Mouse (Mus musculus): ENCODE results near the gene Etl4. TPM values are rescaled to one million over a fixed set of nuclear protein-coding genes. Genes with fewer than 3 reads are reported as not detected.
"Not testable (repeated sequence)": the region's sequence is repeated elsewhere in the genome, so short reads cannot be mapped to it uniquely, and the experiment has no call there.

Etl4 gene
- total and polyA plus RNA-seq, 2 experiments: 3.5 to 5.5 TPM

GRCm38 (mm10) chr2:20672803-20673603, 763.4 kb downstream of the Etl4 start:
- no peak overlapping the region for H3K4me3 ChIP-seq (ENCODE audit: insufficient read depth, low read depth, low read length)
- H3K4me1 ChIP-seq (ENCODE audit: control insufficient read depth, insufficient read depth, low read length): peaks cover 5% of the 10 kb centered on the region; the same call in 1 of the 2 replicates
- H3K27me3 ChIP-seq (ENCODE audit: control insufficient read depth, insufficient read depth, low read length): no peaks in the 10 kb centered on the region
- TF ChIP-seq CTCF (IDR thresholded peaks at IDR 0.05; ENCODE audit: low read depth, low read length) (peak; percentile 71), POLR2A (IDR thresholded peaks at IDR 0.05; ENCODE audit: extremely low read depth, insufficient read depth, low read length) (no peak)
- no peaks in the 10 kb centered on the region for H3K79me2 ChIP-seq (ENCODE audit: control insufficient read depth, insufficient read depth, low read length)
- H3K27ac ChIP-seq (replicated peaks; ENCODE audit: insufficient read depth, low read depth, low read length): no peak overlapping the region
- peak; percentile 69 for DNase-seq (ENCODE audit: extremely low read depth, low read depth, low spot score)
- no peak overlapping the region for H3K9ac ChIP-seq (ENCODE audit: low read depth, low read length)
- WGBS: 53% methylated on average over 9 of the region's 9 CpGs
- H3K36me3 ChIP-seq (ENCODE audit: control insufficient read depth, insufficient read depth, low read length): no peaks in the 10 kb centered on the region

DNA sequence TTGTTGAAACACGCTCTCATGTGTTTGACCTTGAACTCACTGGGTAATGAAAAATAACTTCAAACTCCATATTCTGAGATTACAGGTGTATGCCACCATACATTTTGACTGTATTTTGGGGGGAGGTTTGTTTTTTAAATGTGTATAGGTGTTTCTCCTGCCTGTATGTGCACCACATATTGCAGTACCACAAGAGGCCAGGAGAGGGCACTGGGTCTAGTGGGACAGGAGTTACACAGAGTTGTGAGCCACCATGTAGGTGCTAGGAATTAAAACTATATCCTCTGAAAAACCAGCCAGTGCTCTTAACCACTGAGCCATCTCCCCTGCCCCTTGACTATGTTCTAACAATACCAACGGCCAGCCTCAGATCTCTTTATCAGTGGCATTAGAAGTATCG, 766.8 kb downstream of the Etl4 start:
- peak; percentile 28; the same call in 1 of the 2 replicates for TF ChIP-seq CTCF (IDR thresholded peaks at IDR 0.05; ENCODE audit: low read depth, low read length)
- TF ChIP-seq POLR2A (IDR thresholded peaks at IDR 0.05; ENCODE audit: extremely low read depth, insufficient read depth, low read length): no peak
- peaks cover 5% of the 10 kb centered on the region; the same call in 1 of the 2 replicates for H3K4me1 ChIP-seq (ENCODE audit: control insufficient read depth, insufficient read depth, low read length)
- no peaks in the 10 kb centered on the region for H3K36me3 ChIP-seq (ENCODE audit: control insufficient read depth, insufficient read depth, low read length)
- no peaks in the 10 kb centered on the region for H3K27me3 ChIP-seq (ENCODE audit: control insufficient read depth, insufficient read depth, low read length)
- no peak overlapping the region for H3K27ac ChIP-seq (replicated peaks; ENCODE audit: insufficient read depth, low read depth, low read length)
- no peak for DNase-seq (ENCODE audit: extremely low read depth, low read depth, low spot score)
- 0 out of 2 replicates have a peak, but pooled peaks cover 2% of the 10 kb centered on the region for H3K79me2 ChIP-seq (ENCODE audit: control insufficient read depth, insufficient read depth, low read length)
- H3K4me3 ChIP-seq (ENCODE audit: insufficient read depth, low read depth, low read length): no peak overlapping the region
- H3K9ac ChIP-seq (ENCODE audit: low read depth, low read length): no peak overlapping the region
- WGBS: 98% methylated on average over 3 of the region's 3 CpGs

DNA sequence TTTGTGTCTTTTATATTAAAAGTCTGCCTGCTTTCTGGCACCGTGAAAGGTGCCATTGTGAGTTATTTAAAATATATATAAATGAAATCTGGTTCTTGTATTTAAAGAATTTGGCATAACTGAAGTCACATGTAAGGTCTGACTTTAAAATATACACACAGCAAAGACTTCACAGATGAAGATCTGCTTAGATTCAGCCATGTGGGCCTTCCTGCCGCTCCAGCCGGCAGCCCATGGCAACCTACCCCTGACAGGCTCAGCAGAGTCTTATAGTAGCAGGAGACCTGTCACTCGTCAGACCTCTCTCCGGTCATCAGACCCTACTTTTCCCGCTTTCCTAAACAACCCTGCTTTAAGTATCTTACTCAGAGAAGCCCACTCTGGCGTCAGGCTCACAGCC, 769.2 kb downstream of the Etl4 start:
- WGBS: 92% methylated on average over 7 of the region's 7 CpGs
- Histone ChIP-seq H3K4me3 (ENCODE audit: insufficient read depth, low read depth, low read length) (no peak overlapping the region), H3K27ac (replicated peaks; ENCODE audit: insufficient read depth, low read depth, low read length) (no peak overlapping the region), H3K27me3 (ENCODE audit: control insufficient read depth, insufficient read depth, low read length) (no peaks in the 10 kb centered on the region), H3K79me2 (ENCODE audit: control insufficient read depth, insufficient read depth, low read length) (peaks cover 2% of the 10 kb centered on the region; the same call in 1 of the 2 replicates), H3K9ac (ENCODE audit: low read depth, low read length) (no peak overlapping the region), H3K4me1 (ENCODE audit: control insufficient read depth, insufficient read depth, low read length) (no peaks in the 10 kb centered on the region), H3K36me3 (ENCODE audit: control insufficient read depth, insufficient read depth, low read length) (no peaks in the 10 kb centered on the region)
- no peak for DNase-seq (ENCODE audit: extremely low read depth, low read depth, low spot score)
- TF ChIP-seq POLR2A (IDR thresholded peaks at IDR 0.05; ENCODE audit: extremely low read depth, insufficient read depth, low read length) (no peak), CTCF (IDR thresholded peaks at IDR 0.05; ENCODE audit: low read depth, low read length) (no peak)

GRCm38 (mm10) chr2:20682203-20682602, 772.6 kb downstream of the Etl4 start:
- not testable (repeated sequence) for H3K27me3 ChIP-seq (ENCODE audit: control insufficient read depth, insufficient read depth, low read length)

GRCm38 (mm10) chr2:20689389-20689788, 779.8 kb downstream of the Etl4 start:
- Histone ChIP-seq H3K79me2 (ENCODE audit: control insufficient read depth, insufficient read depth, low read length) (no peaks in the 10 kb centered on the region; the same call in 1 of the 2 replicates), H3K4me3 (ENCODE audit: insufficient read depth, low read depth, low read length) (no peak overlapping the region), H3K36me3 (ENCODE audit: control insufficient read depth, insufficient read depth, low read length) (no peaks in the 10 kb centered on the region), H3K27ac (replicated peaks; ENCODE audit: insufficient read depth, low read depth, low read length) (no peak overlapping the region), H3K9ac (ENCODE audit: low read depth, low read length) (no peak overlapping the region), H3K4me1 (ENCODE audit: control insufficient read depth, insufficient read depth, low read length) (0 out of 2 replicates have a peak, but pooled peaks cover 2% of the 10 kb centered on the region), H3K27me3 (ENCODE audit: control insufficient read depth, insufficient read depth, low read length) (no peaks in the 10 kb centered on the region)
- DNase-seq (ENCODE audit: extremely low read depth, low read depth, low spot score): no peak
- TF ChIP-seq POLR2A (IDR thresholded peaks at IDR 0.05; ENCODE audit: extremely low read depth, insufficient read depth, low read length) (no peak), CTCF (IDR thresholded peaks at IDR 0.05; ENCODE audit: low read depth, low read length) (no peak)
- 77% methylated on average over 3 of the region's 3 CpGs for WGBS

More at GRCm38 (mm10) chr2:20682203-20682602, 772.6 kb downstream of the Etl4 start:
- H3K79me2 ChIP-seq (ENCODE audit: control insufficient read depth, insufficient read depth, low read length); H3K27ac ChIP-seq (replicated peaks; ENCODE audit: insufficient read depth, low read depth, low read length); H3K4me1 ChIP-seq (ENCODE audit: control insufficient read depth, insufficient read depth, low read length); DNase-seq (ENCODE audit: extremely low read depth, low read depth, low spot score); H3K9ac ChIP-seq (ENCODE audit: low read depth, low read length); H3K36me3 ChIP-seq (ENCODE audit: control insufficient read depth, insufficient read depth, low read length); H3K4me3 ChIP-seq (ENCODE audit: insufficient read depth, low read depth, low read length): not testable (repeated sequence)
- 95% methylated on average over 6 of the region's 6 CpGs for WGBS

- Histone ChIP-seq H3K4me3 (ENCODE audit: insufficient read depth, low read depth, low read length) (no peak overlapping the region), H3K4me1 (ENCODE audit: control insufficient read depth, insufficient read depth, low read length) (0 out of 2 replicates have a peak, but pooled peaks cover 2% of the 10 kb centered on the region), H3K36me3 (ENCODE audit: control insufficient read depth, insufficient read depth, low read length) (no peaks in the 10 kb centered on the region), H3K27me3 (ENCODE audit: control insufficient read depth, insufficient read depth, low read length) (no peaks in the 10 kb centered on the region), H3K9ac (ENCODE audit: low read depth, low read length) (no peak overlapping the region), H3K79me2 (ENCODE audit: control insufficient read depth, insufficient read depth, low read length) (no peaks in the 10 kb centered on the region; the same call in 1 of the 2 replicates), H3K27ac (replicated peaks; ENCODE audit: insufficient read depth, low read depth, low read length) (no peak overlapping the region)
- 90% methylated on average over 3 of the region's 3 CpGs for WGBS
- no peak for DNase-seq (ENCODE audit: extremely low read depth, low read depth, low spot score)
- TF ChIP-seq CTCF (IDR thresholded peaks at IDR 0.05; ENCODE audit: low read depth, low read length): no peak
- no peak for TF ChIP-seq POLR2A (IDR thresholded peaks at IDR 0.05; ENCODE audit: extremely low read depth, insufficient read depth, low read length)
Measured at GRCm38 (mm10) chr2:20692898-20693297, 783.3 kb downstream of the Etl4 start.
